Mouse (Mus musculus) large intestine, adult 2 months (tissue): Measurements from ENCODE around the gene Hsbp1. TPM values are rescaled to one million over a fixed set of nuclear protein-coding genes. Genes with fewer than 3 reads are reported as not detected.
A peak's percentile ranks its signal among the peaks of the same experiment; 100 is the strongest.

Source experiments
- DNase-seq: peaks from one replicate; pipeline ENCODE4 v3.0.0-alpha.2; 2012; ENCODE audit warnings: low read depth, low spot score
- WGBS: fragments of 180-500 bp; shearing (Covaris S2); methylation state at CpG from one replicate; pipeline ENCODE4 v1.1.7; 2018; 5-methylcytosine and 5-hydroxymethylcytosine counted together
- polyA plus RNA-seq: library from polyadenylated mRNA; depleted of rRNA; stranded (reverse); fragments of >200 nt; gene quantifications from 2 replicates; pipeline ENCODE4 v1.2.3, GENCODE M21; 2012; rRNA removed

Gene Hsbp1
- polyA plus RNA-seq, 1 experiment: 92.3 TPM

DNA sequence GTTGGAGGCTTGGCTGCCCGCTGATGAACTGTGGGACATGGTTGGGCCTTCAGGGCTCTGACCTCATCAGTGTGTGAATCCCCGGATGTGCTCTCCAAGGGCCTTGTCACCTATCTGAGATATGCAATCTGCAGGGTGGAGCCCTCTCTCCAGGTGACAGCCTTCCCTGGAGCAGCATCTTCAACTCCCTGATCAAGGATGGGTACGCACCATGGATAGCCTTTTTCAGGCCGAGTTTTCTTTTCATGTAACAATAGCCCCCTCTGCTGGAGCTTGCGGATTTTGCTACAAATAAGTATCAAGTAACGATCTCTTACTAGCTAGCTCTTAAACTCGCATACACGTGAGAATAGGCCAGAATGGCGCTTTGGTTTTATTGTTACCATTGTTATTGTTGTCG, 40.2 kb downstream of the Hsbp1 start:
- DNase-seq: peak; percentile 48
- 18% methylated on average over 10 of the region's 10 CpGs for WGBS

GRCm38 (mm10) chr8:119385854-119386253, 41.6 kb downstream of the Hsbp1 start:
- no peak for DNase-seq
- 85% methylated on average over 6 of the region's 6 CpGs for WGBS

GRCm38 (mm10) chr8:119386988-119387387, 42.7 kb downstream of the Hsbp1 start:
- WGBS: 76% methylated on average over 6 of the region's 6 CpGs
- no peak for DNase-seq

GRCm38 (mm10) chr8:119394097-119394496, 49.8 kb downstream of the Hsbp1 start:
- WGBS: 68% methylated on average over 9 of the region's 9 CpGs
- DNase-seq: no peak

DNA sequence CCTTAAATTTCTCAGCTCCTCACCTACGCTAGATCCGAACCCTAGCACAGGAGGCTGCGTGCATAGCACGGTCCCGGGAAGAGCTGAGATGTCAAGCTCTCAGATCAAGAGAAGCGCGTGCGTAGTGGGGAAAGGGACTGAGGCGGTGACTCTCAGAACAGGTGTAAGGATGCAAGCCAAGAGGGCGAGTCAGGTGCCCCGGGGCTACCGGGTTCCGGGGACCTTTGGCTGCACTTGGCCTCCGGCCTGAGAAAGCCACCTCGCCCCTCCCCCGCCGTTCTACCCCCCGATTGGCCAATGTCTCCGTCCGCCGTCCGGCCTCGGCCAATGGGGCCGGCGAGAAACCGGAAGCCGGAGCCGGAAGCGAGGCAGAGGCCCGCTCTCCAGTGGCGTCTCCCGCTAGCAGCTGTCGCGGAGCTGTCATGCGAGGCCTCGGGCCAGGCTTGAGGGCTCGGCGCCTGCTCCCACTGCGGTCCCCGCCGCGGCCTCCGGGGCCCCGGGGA, 50.3 kb downstream of the Hsbp1 start, which contains the start of gene Mlycd:
Mlycd (plus strand) TSS at position 355 of the 503 bp plus-strand sequence.
- WGBS: under 1% methylated on average over 43 of the region's 44 CpGs
- peak; percentile 71 for DNase-seq

DNA sequence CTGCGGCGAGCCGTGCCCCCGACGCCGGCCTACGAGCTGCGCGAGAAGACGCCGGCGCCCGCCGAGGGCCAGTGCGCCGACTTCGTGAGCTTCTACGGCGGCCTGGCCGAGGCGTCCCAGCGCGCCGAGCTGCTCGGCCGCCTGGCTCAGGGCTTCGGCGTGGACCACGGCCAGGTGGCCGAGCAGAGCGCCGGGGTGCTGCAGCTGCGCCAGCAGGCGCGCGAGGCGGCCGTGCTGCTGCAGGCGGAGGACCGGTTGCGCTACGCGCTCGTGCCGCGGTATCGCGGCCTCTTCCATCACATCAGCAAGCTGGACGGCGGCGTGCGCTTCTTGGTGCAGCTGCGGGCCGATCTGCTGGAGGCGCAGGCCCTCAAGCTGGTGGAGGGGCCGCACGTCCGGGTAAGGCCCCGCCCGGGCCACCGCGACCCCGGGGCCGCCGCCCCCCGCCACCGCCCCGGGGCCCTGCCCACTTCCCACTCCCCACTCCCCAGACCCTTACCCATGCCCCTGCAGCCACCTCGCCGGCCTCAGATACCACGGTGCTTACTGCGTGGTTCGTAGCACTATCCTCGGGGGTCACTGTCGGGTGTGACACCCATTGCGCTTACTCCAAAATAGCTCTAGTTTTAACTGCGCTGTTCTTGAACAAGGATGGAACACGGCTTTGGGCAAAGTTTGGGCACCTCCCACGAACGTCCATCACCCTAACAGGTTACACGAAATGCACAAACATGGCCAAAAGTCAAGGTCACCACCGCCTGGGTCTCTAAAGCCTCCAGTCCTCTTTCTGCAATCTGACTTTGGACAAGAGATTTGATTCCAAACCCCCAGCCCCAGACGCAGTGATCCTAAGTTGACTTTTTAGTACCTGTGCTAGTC, 51.0 kb downstream of the Hsbp1 start:
- no peak for DNase-seq
- WGBS: 3% methylated on average over 83 of the region's 83 CpGs

Other genes with a start within 250 kb of the Hsbp1 start
- 23.2 and 30.1 TPM in 2 replicates for gene Mlycd, start 50.4 kb downstream of the Hsbp1 start, polyA plus RNA-seq
- 55.2 and 117 TPM in 2 replicates for gene Osgin1, start 89.6 kb downstream of the Hsbp1 start, polyA plus RNA-seq
- gene Necab2, start 102.2 kb downstream of the Hsbp1 start, polyA plus RNA-seq: 0.63 and 0.90 TPM in 2 replicates
- 0.62 and 2.0 TPM in 2 replicates for gene Slc38a8, start 157.2 kb downstream of the Hsbp1 start, polyA plus RNA-seq
- 54.3 and 69.2 TPM in 2 replicates for gene Mbtps1, start 214.2 kb downstream of the Hsbp1 start, polyA plus RNA-seq
- 19.1 and 23.9 TPM in 2 replicates for gene Hsdl1, start 230.7 kb downstream of the Hsbp1 start, polyA plus RNA-seq
- gene Dnaaf1, start 230.7 kb downstream of the Hsbp1 start, polyA plus RNA-seq: 3.5 and 7.3 TPM in 2 replicates